Mouse (Mus musculus) spleen, adult 2 months (tissue): ENCODE measurements around the gene Gm20388. TPM values are rescaled to one million over a fixed set of nuclear protein-coding genes. Genes with fewer than 3 reads are reported as not detected.
A peak's percentile ranks its signal among the peaks of the same experiment; 100 is the strongest.

Experiments
- DNase-seq, 2 experiments: peaks; one replicate each; pipeline versions ENCODE4 v3.0.0 to v3.0.0-alpha.2; 2012 to 2021; ENCODE audit warnings: low spot score in 2 of 2, low read depth in 1 of 2
- H3K27ac ChIP-seq: fragments of 200-500 bp; 2 replicates; pipeline ENCODE4 v1.5.1; 2012; ENCODE audit warnings: low read length, inconsistent platforms; ENCODE audit not compliant: insufficient read depth
- H3K27me3 ChIP-seq: fragments of 200-500 bp; 2 replicates; pipeline ENCODE4 v1.6.1; 2012; ENCODE audit warnings: mild to moderate bottlenecking, moderate library complexity, low read length, inconsistent platforms; ENCODE audit not compliant: control insufficient read depth, insufficient read depth
- H3K36me3 ChIP-seq: fragments of 200-500 bp; 2 replicates; pipeline ENCODE4 v1.6.1; 2012; ENCODE audit warnings: mild to moderate bottlenecking, low read length, inconsistent platforms; ENCODE audit not compliant: control insufficient read depth, insufficient read depth
- H3K4me1 ChIP-seq: fragments of 200-500 bp; 2 replicates; pipeline ENCODE4 v1.6.1; 2011; ENCODE audit warnings: inconsistent platforms; ENCODE audit not compliant: control insufficient read depth, insufficient read depth, insufficient read length
- H3K4me3 ChIP-seq: fragments of 200-500 bp; 2 replicates; pipeline ENCODE4 v1.5.1; 2011; ENCODE audit warnings: mild to moderate bottlenecking, inconsistent platforms; ENCODE audit not compliant: insufficient read depth, insufficient read length; ENCODE audit errors: extremely low read depth
- CTCF ChIP-seq: fragments of 200-500 bp; IDR thresholded peaks from 2 replicates; pipeline ENCODE4 v1.5.1; 2011; ENCODE audit warnings: mild to moderate bottlenecking, inconsistent platforms; ENCODE audit not compliant: insufficient read depth, insufficient read length, insufficient replicate concordance; ENCODE audit errors: extremely low read depth
- POLR2A ChIP-seq: fragments of 200-500 bp; IDR thresholded peaks from 2 replicates; pipeline ENCODE4 v1.6.1; 2011; ENCODE audit warnings: low read depth, low read length, inconsistent platforms
- WGBS: fragments of 180-500 bp; shearing (Covaris S2); methylation state at CpG from one replicate; pipeline ENCODE4 v1.1.7; 2018; 5-methylcytosine and 5-hydroxymethylcytosine counted together
- polyA plus RNA-seq: library from polyadenylated mRNA; depleted of rRNA; stranded (reverse); fragments of >200 nt; gene quantifications from 2 replicates; pipeline ENCODE4 v1.2.3, GENCODE M21; 2012

Gene Gm20388
- polyA plus RNA-seq, 1 experiment: 26.1 TPM

GRCm38 (mm10) chr8:120668374-120668905 lies 757.8 kb downstream of the Gm20388 start, which contains the start of gene Emc8:
Gene Emc8, minus strand, starts transcription at chr8:120668573.
- no peak for DNase-seq
- Histone ChIP-seq H3K27me3 (no peaks in the 10 kb centered on the region), H3K27ac (peak within 1 kb of the TSS; percentile 78), H3K36me3 (peaks cover 21% of the 10 kb centered on the region), H3K4me3 (peak within 1 kb of the TSS; percentile 94), H3K4me1 (peaks cover 18% of the 10 kb centered on the region)
- WGBS: 1% methylated on average over 50 of the region's 51 CpGs
- TF ChIP-seq CTCF (no peak), POLR2A (no peak)

DNA sequence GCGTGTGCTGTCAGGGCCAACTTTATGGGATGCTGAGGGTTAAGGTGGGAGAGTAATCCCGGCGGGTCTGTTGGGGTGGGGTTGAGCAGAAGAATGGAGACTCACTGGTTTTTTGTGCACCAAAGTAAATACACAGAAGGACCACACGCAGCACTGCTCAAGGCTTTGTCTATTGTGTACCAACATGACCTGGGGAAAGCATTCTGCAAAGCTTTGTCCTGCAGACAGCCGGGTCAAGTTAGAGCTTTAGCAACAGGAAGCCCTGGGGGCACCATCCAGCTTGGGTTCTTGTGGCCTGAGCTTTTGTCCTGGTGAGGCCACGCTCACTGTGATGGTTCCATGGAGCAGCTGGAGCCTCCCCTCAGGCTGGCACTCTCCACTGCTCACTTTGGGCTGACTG lies 761.1 kb downstream of the Gm20388 start:
- H3K27me3 ChIP-seq: no peaks in the 10 kb centered on the region
- H3K36me3 ChIP-seq: peaks cover 28% of the 10 kb centered on the region
- 92% methylated on average over 6 of the region's 6 CpGs for WGBS
- no peak for DNase-seq
- H3K4me3 ChIP-seq: no peak overlapping the region
- H3K4me1 ChIP-seq: peaks cover 6% of the 10 kb centered on the region
- TF ChIP-seq POLR2A (no peak), CTCF (no peak)
- H3K27ac ChIP-seq: no peak overlapping the region

DNA sequence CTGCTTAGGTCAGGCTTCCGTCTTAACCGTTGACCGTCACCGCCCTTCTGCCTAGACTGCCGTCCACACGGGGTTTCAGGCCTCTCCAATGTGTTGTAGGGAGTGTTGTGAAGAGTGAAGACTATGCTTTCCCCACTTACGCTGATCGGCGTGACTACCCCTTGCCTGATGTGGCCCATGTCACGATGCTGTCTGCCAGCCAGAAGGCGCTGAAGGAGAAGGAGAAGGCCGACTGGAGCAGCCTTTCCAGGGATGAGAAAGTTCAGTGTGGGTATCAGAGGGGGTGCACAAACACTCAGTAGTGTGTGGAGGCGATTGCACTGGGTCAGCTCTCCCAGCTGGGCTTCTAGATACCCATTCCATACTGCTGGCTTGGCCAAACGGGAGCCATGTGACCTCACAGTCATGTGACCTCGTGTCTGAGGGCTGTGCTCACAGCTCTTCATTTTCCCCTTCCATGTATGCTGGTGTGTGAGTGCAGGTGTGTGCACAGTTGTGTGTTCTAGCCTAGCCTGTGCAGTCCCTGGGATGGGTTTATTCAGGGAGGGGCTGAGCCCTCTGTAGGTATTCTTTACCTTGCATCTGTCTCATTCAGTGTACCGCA lies 762.1 kb downstream of the Gm20388 start:
- peaks cover 28% of the 10 kb centered on the region for H3K36me3 ChIP-seq
- H3K27ac ChIP-seq: no peak overlapping the region
- no peak for TF ChIP-seq CTCF
- no peak for TF ChIP-seq POLR2A
- H3K27me3 ChIP-seq: no peaks in the 10 kb centered on the region
- no peak overlapping the region for H3K4me3 ChIP-seq
- no peak for DNase-seq
- peaks cover 3% of the 10 kb centered on the region for H3K4me1 ChIP-seq
- 94% methylated on average over 16 of the region's 16 CpGs for WGBS

DNA sequence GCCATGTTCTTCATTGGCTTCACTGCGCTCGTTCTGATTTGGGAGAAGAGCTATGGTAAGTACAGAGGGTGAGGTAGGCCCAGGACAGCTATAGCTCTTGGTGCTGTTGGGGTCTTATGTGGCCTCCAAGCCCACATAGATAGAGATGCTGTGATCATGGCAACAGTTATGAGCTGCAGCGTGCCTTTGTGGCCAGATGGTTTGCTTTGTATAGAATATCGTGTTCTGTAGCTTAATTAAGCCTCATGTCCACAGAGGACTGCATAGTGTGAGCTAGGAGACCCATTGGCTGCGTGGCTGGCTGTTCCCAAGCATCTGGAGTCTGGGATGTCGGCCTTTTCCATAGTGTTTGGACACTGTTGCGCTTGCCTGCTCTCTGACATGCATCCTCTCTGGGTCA lies 762.7 kb downstream of the Gm20388 start:
- WGBS: 98% methylated on average over 7 of the region's 7 CpGs

GRCm38 (mm10) chr8:120675718-120676117 lies 765.1 kb downstream of the Gm20388 start:
- no peak for DNase-seq
- Histone ChIP-seq H3K27ac (no peak overlapping the region), H3K4me3 (no peak overlapping the region), H3K27me3 (no peaks in the 10 kb centered on the region), H3K36me3 (peaks cover 23% of the 10 kb centered on the region), H3K4me1 (peaks cover 1% of the 10 kb centered on the region; the same call in 1 of the 2 replicates)
- TF ChIP-seq POLR2A (no peak), CTCF (no peak)
- WGBS: 88% methylated on average over 8 of the region's 8 CpGs

More for the DNA sequence above, 762.7 kb downstream of the Gm20388 start:
- peaks cover 3% of the 10 kb centered on the region; the same call in 1 of the 2 replicates for H3K4me1 ChIP-seq
- DNase-seq: no peak
- no peak overlapping the region for H3K4me3 ChIP-seq
- no peaks in the 10 kb centered on the region for H3K27me3 ChIP-seq
- peaks cover 28% of the 10 kb centered on the region for H3K36me3 ChIP-seq
- TF ChIP-seq CTCF (no peak), POLR2A (no peak)
- H3K27ac ChIP-seq: no peak overlapping the region

DNA sequence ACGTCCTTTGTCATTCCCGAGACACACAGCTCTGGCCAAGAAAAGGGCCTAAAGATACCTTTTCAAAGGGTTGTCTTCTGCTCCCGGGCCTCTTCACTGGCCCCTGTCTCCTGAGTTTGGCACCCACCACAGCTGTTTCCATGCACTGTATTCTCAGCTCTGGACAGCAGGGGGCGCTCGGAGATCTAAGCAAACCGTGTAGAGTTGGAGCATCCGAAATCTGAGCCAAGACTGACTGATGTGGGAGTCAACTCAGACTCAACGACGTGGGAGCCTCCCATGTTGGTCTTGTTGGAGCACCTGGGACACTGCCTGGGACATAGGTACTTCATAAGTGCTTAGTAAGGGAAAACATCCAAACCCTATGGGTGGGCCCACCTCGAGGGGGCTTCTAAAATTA lies 767.8 kb downstream of the Gm20388 start:
- peak; percentile 93; the same call in 1 of the 2 replicates for TF ChIP-seq CTCF
- no peak for TF ChIP-seq POLR2A
- no peak overlapping the region for H3K4me3 ChIP-seq
- peak; percentile 51 to 78 for DNase-seq
- H3K4me1 ChIP-seq: peaks cover 2% of the 10 kb centered on the region; the same call in 1 of the 2 replicates
- no peaks in the 10 kb centered on the region for H3K27me3 ChIP-seq
- H3K36me3 ChIP-seq: peaks cover 7% of the 10 kb centered on the region
- 14% methylated on average over 10 of the region's 10 CpGs for WGBS
- H3K27ac ChIP-seq: no peak overlapping the region

GRCm38 (mm10) chr8:120679629-120680387 lies 769.2 kb downstream of the Gm20388 start:
- Histone ChIP-seq H3K27me3 (no peaks in the 10 kb centered on the region), H3K4me3 (no peak overlapping the region), H3K36me3 (no peaks in the 10 kb centered on the region; the same call in 1 of the 2 replicates), H3K27ac (no peak overlapping the region), H3K4me1 (peaks cover 6% of the 10 kb centered on the region; the same call in 1 of the 2 replicates)
- TF ChIP-seq POLR2A: no peak
- no peak for TF ChIP-seq CTCF
- no peak for DNase-seq
- 56% methylated on average over 11 of the region's 11 CpGs for WGBS
